Mouse (Mus musculus) ES-Bruce4 (cell line): Measurements from ENCODE around the gene H2al1m. TPM values are rescaled to one million over a fixed set of nuclear protein-coding genes. Genes with fewer than 3 reads are reported as not detected.

ENCODE experiments used
- H3K27ac ChIP-seq: 2 replicates; pipeline ENCODE4 v1.5.1; 2012; ENCODE audit warnings: low read length, inconsistent platforms; ENCODE audit not compliant: insufficient read depth
- H3K27me3 ChIP-seq: 2 replicates; pipeline ENCODE4 v1.6.1; 2012; ENCODE audit warnings: mild to moderate bottlenecking, low read length, inconsistent platforms; ENCODE audit not compliant: control insufficient read depth, poor library complexity, insufficient read depth, severe bottlenecking
- H3K36me3 ChIP-seq: 2 replicates; pipeline ENCODE4 v1.6.1; 2012; ENCODE audit warnings: inconsistent platforms, mild to moderate bottlenecking, low read length, moderate library complexity; ENCODE audit not compliant: control insufficient read depth, poor library complexity, insufficient read depth, severe bottlenecking
- H3K4me1 ChIP-seq: one replicate; pipeline ENCODE4 v1.8.1; 2011; ENCODE audit warnings: low read length; ENCODE audit not compliant: control insufficient read depth, insufficient read depth
- H3K4me3 ChIP-seq: 2 replicates; pipeline ENCODE4 v1.5.1; 2011; ENCODE audit warnings: low read depth, mild to moderate bottlenecking, low read length
- H3K9ac ChIP-seq: 2 replicates; pipeline ENCODE4 v1.6.1; 2012; ENCODE audit warnings: low read depth, mild to moderate bottlenecking, inconsistent platforms; ENCODE audit not compliant: poor library complexity, severe bottlenecking
- H3K9me3 ChIP-seq: replicated peaks from 2 replicates; pipeline ENCODE4 v1.6.1; 2012; ENCODE audit warnings: mild to moderate bottlenecking, low read length, inconsistent platforms; ENCODE audit not compliant: control insufficient read depth, poor library complexity, insufficient read depth, severe bottlenecking
- CTCF ChIP-seq: IDR thresholded peaks from one replicate; pipeline ENCODE4 v1.8.1; 2011; ENCODE audit warnings: low read depth, low read length
- EP300 ChIP-seq: IDR thresholded peaks from 2 replicates; pipeline ENCODE4 v1.6.1; 2011; ENCODE audit warnings: low read depth, low read length; ENCODE audit not compliant: insufficient read depth
- POLR2A ChIP-seq: IDR thresholded peaks from one replicate; pipeline ENCODE4 v1.8.1; 2011; ENCODE audit warnings: low read length; ENCODE audit not compliant: insufficient read depth
- polyA plus RNA-seq: library from polyadenylated mRNA; stranded (reverse); fragments of >200 nt; gene quantifications from 2 replicates; pipeline ENCODE4 v1.2.4, GENCODE M21; 2011; ENCODE audit warnings: low read depth; ENCODE audit not compliant: missing spikeins, insufficient read depth, insufficient read length

H2al1m gene
- polyA plus RNA-seq, 1 experiment = not detected

GRCm38 (mm10) chrX:9254901-9255300 is 28.7 kb upstream of the H2al1m start:
- no peak for TF ChIP-seq POLR2A
- TF ChIP-seq CTCF = no peak
- no peak for TF ChIP-seq EP300
- Histone ChIP-seq H3K9ac (no peak overlapping the region), H3K27me3 (no peaks in the 10 kb centered on the region), H3K27ac (no peak overlapping the region), H3K4me3 (no peak overlapping the region), H3K4me1 (no peaks in the 10 kb centered on the region), H3K36me3 (no peaks in the 10 kb centered on the region), H3K9me3 (no peaks in the 10 kb centered on the region)

GRCm38 (mm10) chrX:9256766-9257165 is 26.8 kb upstream of the H2al1m start, which contains the start of gene Gm14862:
Gene Gm14862, minus strand, starts transcription at chrX:9256899.
- no peak for TF ChIP-seq CTCF
- TF ChIP-seq EP300 = no peak
- TF ChIP-seq POLR2A = no peak
- no peaks in the 10 kb centered on the region for H3K27me3 ChIP-seq

GRCm38 (mm10) chrX:9257831-9258230 is 25.7 kb upstream of the H2al1m start:
- Histone ChIP-seq H3K9ac (no peak overlapping the region), H3K4me3 (no peak overlapping the region), H3K27ac (no peak overlapping the region), H3K9me3 (no peaks in the 10 kb centered on the region), H3K27me3 (no peaks in the 10 kb centered on the region), H3K4me1 (no peaks in the 10 kb centered on the region), H3K36me3 (no peaks in the 10 kb centered on the region)
- TF ChIP-seq POLR2A (no peak), EP300 (no peak), CTCF (no peak)

More at GRCm38 (mm10) chrX:9256766-9257165, 26.8 kb upstream of the H2al1m start, which contains the start of gene Gm14862:
- no peaks in the 10 kb centered on the region for H3K9me3 ChIP-seq
- no peaks in the 10 kb centered on the region for H3K36me3 ChIP-seq
- H3K4me1 ChIP-seq = no peaks in the 10 kb centered on the region
- H3K9ac ChIP-seq = no peak within 1 kb of the TSS
- no peak within 1 kb of the TSS for H3K27ac ChIP-seq
- H3K4me3 ChIP-seq = no peak within 1 kb of the TSS

- Histone ChIP-seq H3K27me3 (no peaks in the 10 kb centered on the region), H3K36me3 (no peaks in the 10 kb centered on the region), H3K9me3 (no peaks in the 10 kb centered on the region), H3K27ac (no peak overlapping the region), H3K9ac (no peak overlapping the region), H3K4me3 (no peak overlapping the region), H3K4me1 (no peaks in the 10 kb centered on the region)
- TF ChIP-seq CTCF = no peak
- no peak for TF ChIP-seq POLR2A
- no peak for TF ChIP-seq EP300
Measured at GRCm38 (mm10) chrX:9259267-9259666, 24.3 kb upstream of the H2al1m start.

- Histone ChIP-seq H3K27ac (no peak overlapping the region), H3K36me3 (no peaks in the 10 kb centered on the region)
- TF ChIP-seq POLR2A = no peak
- no peak for TF ChIP-seq EP300
- no peak for TF ChIP-seq CTCF
Measured at GRCm38 (mm10) chrX:9271112-9271511, 12.5 kb upstream of the H2al1m start.

GRCm38 (mm10) chrX:9271947-9272459 is 11.6 kb upstream of the H2al1m start:
- TF ChIP-seq POLR2A (no peak), EP300 (no peak), CTCF (no peak)
- no peaks in the 10 kb centered on the region for H3K27me3 ChIP-seq
- no peaks in the 10 kb centered on the region for H3K36me3 ChIP-seq
- peak overlapping the region; percentile 82 for H3K9ac ChIP-seq
- peak overlapping the region; percentile 36; the same call in 1 of the 2 replicates for H3K27ac ChIP-seq
- no peaks in the 10 kb centered on the region for H3K4me1 ChIP-seq
- no peaks in the 10 kb centered on the region for H3K9me3 ChIP-seq
- H3K4me3 ChIP-seq = peak overlapping the region; percentile 72

More at GRCm38 (mm10) chrX:9271112-9271511, 12.5 kb upstream of the H2al1m start:
- Histone ChIP-seq H3K9ac (no peak overlapping the region), H3K4me1 (no peaks in the 10 kb centered on the region), H3K4me3 (no peak overlapping the region), H3K27me3 (no peaks in the 10 kb centered on the region), H3K9me3 (no peaks in the 10 kb centered on the region)
